Comparison of ENCODE assay signal across 33 mouse cellular contexts in the genomic region with DNA sequence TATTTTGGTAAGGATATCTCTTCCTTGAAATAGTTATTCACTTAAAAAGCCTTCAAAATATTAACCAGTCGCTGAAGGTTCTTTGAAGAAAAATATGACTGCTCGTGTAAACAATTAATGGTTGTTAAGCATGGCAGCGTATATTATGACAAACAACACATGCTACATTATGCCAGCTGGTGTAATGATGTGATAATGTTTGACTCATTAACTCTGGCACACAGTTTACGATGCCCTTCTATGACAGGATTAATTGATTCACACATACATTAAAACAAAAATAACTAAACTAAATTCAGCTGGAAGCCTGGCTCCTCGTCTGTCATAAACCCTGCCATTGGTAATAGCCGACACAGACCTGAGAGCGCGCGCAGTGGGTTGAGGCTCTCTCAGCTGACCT. TPM values are rescaled to one million over a fixed set of nuclear protein-coding genes. Genes with fewer than 3 reads are reported as not detected.
"Had no signal": no experiment of that assay in that cellular context is flagged by ENCODE, and none has a peak within 500 bp of the region (broad histone marks: within the 10 kb centered on the region; RNA-seq: fewer than 3 reads in every experiment).

No protein-coding gene starts in this region.

- H3K4me2 ChIP-seq: embryonic facial prominence, embryonic 12.5 days; embryonic facial prominence, embryonic 13.5 days; embryonic facial prominence, embryonic 15.5 days; forebrain, embryonic 13.5 days; forebrain, embryonic 15.5 days had no signal

- DNase-seq: cerebellum, adult 2 months; cerebellum, adult 8-10 months; cerebellum, adult 9-10 months; cerebellum, adult 9-11 months; cerebellum, postnatal 10 days; cerebellum, postnatal 14 days; cerebellum, postnatal 25 days; cerebellum, postnatal 36 days; embryo, embryonic 11 days; forebrain, postnatal 0 days; gastrocnemius, adult 2 months; gastrocnemius, postnatal 10 days; gastrocnemius, postnatal 14 days; gastrocnemius, postnatal 25 days; gastrocnemius, postnatal 36 days; heart, adult 11 months; heart, adult 18-20 months; heart, adult 2 months had no signal

- H3K4me3 ChIP-seq: embryonic facial prominence, embryonic 10.5 days; embryonic facial prominence, embryonic 12.5 days; embryonic facial prominence, embryonic 13.5 days; embryonic facial prominence, embryonic 15.5 days; erythroblast, embryonic 14.5 days; forebrain, embryonic 10.5 days; forebrain, embryonic 13.5 days; forebrain, embryonic 15.5 days; gastrocnemius, adult 2 months; heart, adult 2 months had no signal

- ATAC-seq: forebrain, embryonic 13.5 days; forebrain, embryonic 15.5 days; forebrain, embryonic 16.5 days; forebrain, postnatal 0 days had no signal

- H3K4me1 ChIP-seq: embryonic facial prominence, embryonic 10.5 days; embryonic facial prominence, embryonic 12.5 days; embryonic facial prominence, embryonic 13.5 days; embryonic facial prominence, embryonic 15.5 days; forebrain, embryonic 10.5 days had no signal

- H3K9ac ChIP-seq: embryonic facial prominence, embryonic 12.5 days; embryonic facial prominence, embryonic 13.5 days; embryonic facial prominence, embryonic 15.5 days; forebrain, embryonic 13.5 days; forebrain, embryonic 15.5 days; forebrain, postnatal 0 days had no signal

- H3K27me3 ChIP-seq: embryonic facial prominence, embryonic 12.5 days; embryonic facial prominence, embryonic 13.5 days; embryonic facial prominence, embryonic 15.5 days; forebrain, embryonic 13.5 days; forebrain, embryonic 15.5 days had no signal

- H3K27ac ChIP-seq: embryonic facial prominence, embryonic 10.5 days; embryonic facial prominence, embryonic 12.5 days; embryonic facial prominence, embryonic 13.5 days; embryonic facial prominence, embryonic 15.5 days; forebrain, embryonic 10.5 days; forebrain, embryonic 13.5 days; forebrain, embryonic 15.5 days; gastrocnemius, adult 2 months; heart, adult 2 months had no signal

- H3K9me3 ChIP-seq: embryonic facial prominence, embryonic 10.5 days; embryonic facial prominence, embryonic 12.5 days; embryonic facial prominence, embryonic 13.5 days; embryonic facial prominence, embryonic 15.5 days; forebrain, embryonic 10.5 days; forebrain, embryonic 13.5 days; forebrain, embryonic 15.5 days had no signal

- H3K36me3 ChIP-seq: embryonic facial prominence, embryonic 10.5 days; embryonic facial prominence, embryonic 12.5 days; embryonic facial prominence, embryonic 13.5 days; embryonic facial prominence, embryonic 15.5 days; forebrain, embryonic 10.5 days; forebrain, embryonic 15.5 days had no signal

RNA-seq across cellular contexts. Expression of a gene that starts 26.8 kb away (rescaled TPM):
- polyA plus RNA-seq: cerebellum, adult 2 months; cortical plate, adult 2 months; embryonic facial prominence, embryonic 10.5 days; embryonic facial prominence, embryonic 11.5 days; embryonic facial prominence, embryonic 12.5 days; embryonic facial prominence, embryonic 13.5 days; embryonic facial prominence, embryonic 14.5 days; embryonic facial prominence, embryonic 15.5 days; erythroblast, embryonic 14.5 days; forebrain, embryonic 10.5 days; forebrain, embryonic 11.5 days; forebrain, embryonic 13.5 days; forebrain, embryonic 15.5 days; forebrain, embryonic 16.5 days; forebrain, postnatal 0 days; frontal cortex, adult 2 months; heart, adult 2 months had no signal

RNA-seq across cellular contexts. Expression of a gene that starts 37.8 kb away (rescaled TPM):
- polyA plus RNA-seq: cerebellum, adult 2 months; embryonic facial prominence, embryonic 10.5 days; embryonic facial prominence, embryonic 11.5 days; embryonic facial prominence, embryonic 12.5 days; embryonic facial prominence, embryonic 13.5 days; embryonic facial prominence, embryonic 14.5 days; embryonic facial prominence, embryonic 15.5 days; erythroblast, embryonic 14.5 days; forebrain, embryonic 10.5 days; forebrain, embryonic 11.5 days; forebrain, embryonic 15.5 days; gonadal fat pad, adult 2 months; heart, adult 2 months had no signal
